In genomic region chr7:25285511-25286238, GRCm38 (mm10) we compare ENCODE assay signal across 24 mouse cellular contexts. TPM values are rescaled to one million over a fixed set of nuclear protein-coding genes. Genes with fewer than 3 reads are reported as not detected.
A peak's percentile ranks its signal among the peaks of the same experiment; 100 is the strongest.
DNase-seq lines count a peak whose midpoint lies in the region; ATAC-seq and TF ChIP-seq lines count a peak whose summit lies in the region.
"Had no signal": no experiment of that assay in that cellular context is flagged by ENCODE, and none has a peak within 500 bp of the region (broad histone marks: within the 10 kb centered on the region; RNA-seq: fewer than 3 reads in every experiment).

No protein-coding gene starts in this region.

- H3K27me3 ChIP-seq in midbrain, embryonic 10.5 days (ENCODE audit: low read depth, poor library complexity, severe bottlenecking), result no peaks in the 10 kb centered on the region
- no peaks in the 10 kb centered on the region for H3K27me3 ChIP-seq in midbrain, postnatal 0 days (ENCODE audit: insufficient read depth, low read length)
- H3K27me3 ChIP-seq in embryonic facial prominence, embryonic 12.5 days, result no peaks in the 10 kb centered on the region
- H3K27me3 ChIP-seq: embryonic facial prominence, embryonic 15.5 days; neural tube, embryonic 13.5 days had no signal

- peaks cover 11% of the 10 kb centered on the region; the same call in 1 of the 2 replicates for H3K9me3 ChIP-seq in midbrain, embryonic 10.5 days (replicated peaks)
- H3K9me3 ChIP-seq in midbrain, postnatal 0 days (ENCODE audit: low read length), result no peaks in the 10 kb centered on the region
- no peaks in the 10 kb centered on the region; the same call in 1 of the 2 replicates for H3K9me3 ChIP-seq in embryonic facial prominence, embryonic 12.5 days
- H3K9me3 ChIP-seq: embryonic facial prominence, embryonic 15.5 days; neural tube, embryonic 13.5 days had no signal

- TF ChIP-seq CTCF in midbrain, postnatal 0 days (IDR thresholded peaks at IDR 0.05), result no peak

- H3K27ac ChIP-seq in midbrain, embryonic 10.5 days (replicated peaks), result no peak overlapping the region; the same call in 1 of the 2 replicates
- H3K27ac ChIP-seq in midbrain, postnatal 0 days (ENCODE audit: low read depth, low read length), result no peak overlapping the region
- no peak overlapping the region for H3K27ac ChIP-seq in embryonic facial prominence, embryonic 12.5 days
- H3K27ac ChIP-seq: embryonic facial prominence, embryonic 15.5 days; left cerebral cortex, adult 2 months had no signal

- intact Hi-C loops in heart, postnatal 25 days (cut with DNase I), result no loop called here

- no peak overlapping the region for H3K4me2 ChIP-seq in midbrain, postnatal 0 days (ENCODE audit: low read depth, low read length, poor library complexity, severe bottlenecking)
- no peak overlapping the region for H3K4me2 ChIP-seq in embryonic facial prominence, embryonic 12.5 days (replicated peaks)
- H3K4me2 ChIP-seq: heart, embryonic 11.5 days had no signal

- peaks cover 65% of the 10 kb centered on the region for H3K36me3 ChIP-seq in midbrain, embryonic 10.5 days
- H3K36me3 ChIP-seq in midbrain, postnatal 0 days (ENCODE audit: insufficient read depth, low read length), result peaks cover 56% of the 10 kb centered on the region
- peaks cover 61% of the 10 kb centered on the region for H3K36me3 ChIP-seq in embryonic facial prominence, embryonic 12.5 days

- ATAC-seq in midbrain, postnatal 0 days (ENCODE audit: low FRiP score), result no peak
- no peak for ATAC-seq in embryonic facial prominence, embryonic 12.5 days (ENCODE audit: insufficient number of reproducible peaks, insufficient read depth, low FRiP score, low TSS enrichment)
- ATAC-seq: activated CD4-positive, CD25-positive, alpha-beta regulatory T cell, adult 4 months had no signal

- no peak overlapping the region for H3K9ac ChIP-seq in midbrain, postnatal 0 days (replicated peaks; ENCODE audit: low read length, poor library complexity, severe bottlenecking)
- 0 out of 2 replicates have a peak overlapping the region, but pooled peaks have one; percentile 33 for H3K9ac ChIP-seq in embryonic facial prominence, embryonic 12.5 days
- H3K9ac ChIP-seq: embryonic facial prominence, embryonic 15.5 days had no signal

- DNase-seq in adrenal gland, postnatal 14 days, result peak; percentile 72
- DNase-seq in adrenal gland, postnatal 25 days, result no peak
- DNase-seq in heart, adult 11 months, result peak; percentile 92
- no peak for DNase-seq in heart, postnatal 25 days (ENCODE audit: low spot score)
- no peak for DNase-seq in midbrain, embryonic 10.5 days (ENCODE audit: low spot score)
- DNase-seq in midbrain, postnatal 0 days (ENCODE audit: low spot score), result no peak
- no peak for DNase-seq in frontal cortex, postnatal 25 days (ENCODE audit: low spot score in 2 of 2)
- DNase-seq: heart, postnatal 10 days; kidney, adult 8-10 months; kidney, postnatal 4 days; layer of hippocampus, adult 9-11 months; liver; thymus, adult 2 months had no signal

- 0 out of 2 replicates have a peak overlapping the region, but pooled peaks have one; percentile 29 for H3K4me3 ChIP-seq in midbrain, embryonic 10.5 days
- H3K4me3 ChIP-seq in midbrain, postnatal 0 days (ENCODE audit: low read depth, low read length), result no peak overlapping the region
- no peak overlapping the region for H3K4me3 ChIP-seq in embryonic facial prominence, embryonic 12.5 days
- H3K4me3 ChIP-seq: embryonic facial prominence, embryonic 15.5 days; left cerebral cortex, adult 2 months had no signal

- whole genome bisulfite sequencing in midbrain, embryonic 10.5 days, result 94% methylated on average over 20 of the region's 20 CpGs
- 87% methylated on average over 20 of the region's 20 CpGs for WGBS in midbrain, postnatal 0 days
- 93% methylated on average over 20 of the region's 20 CpGs for WGBS in embryonic facial prominence, embryonic 12.5 days

- H3K4me1 ChIP-seq in midbrain, embryonic 10.5 days, result peaks cover 39% of the 10 kb centered on the region
- H3K4me1 ChIP-seq in midbrain, postnatal 0 days (ENCODE audit: insufficient read depth, low read length), result peaks cover 26% of the 10 kb centered on the region
- peaks cover 34% of the 10 kb centered on the region for H3K4me1 ChIP-seq in embryonic facial prominence, embryonic 12.5 days

RNA-seq across cellular contexts. Expression of gene Pafah1b3, which starts 12.1 kb away (rescaled TPM):
- 31.5 and 33.7 TPM in 2 replicates for total RNA-seq in adrenal gland, postnatal 14 days (2021)
- 31.9 and 35.8 TPM in 2 replicates for total RNA-seq in adrenal gland, postnatal 25 days (2021)
- total RNA-seq in heart, postnatal 25 days (2021), result 1 to 10 TPM; 2.7 to 4.3 TPM
- 293 and 325 TPM in 2 replicates for polyA plus RNA-seq in midbrain, embryonic 10.5 days (2016; fragmentation: Nextera tagmentation; extraction: Ambion mirVana)
- total RNA-seq in midbrain, postnatal 0 days (2014; rRNA removed), result 595 and 661 TPM in 2 replicates
- 604 and 629 TPM in 2 replicates for polyA plus RNA-seq in midbrain, postnatal 0 days (2015; fragmentation: Nextera tagmentation; extraction: Ambion mirVana)
- 317 and 337 TPM in 2 replicates for polyA plus RNA-seq in embryonic facial prominence, embryonic 12.5 days (2016; fragmentation: Nextera tagmentation; extraction: Ambion mirVana)

RNA-seq across cellular contexts. Expression of gene Prr19, which starts 15.5 kb away (rescaled TPM):
- total RNA-seq in adrenal gland, postnatal 14 days (2021), result not detected in 2 replicates
- total RNA-seq in adrenal gland, postnatal 25 days (2021), result not detected in 2 replicates
- not detected for total RNA-seq in heart, postnatal 25 days (2021)
- polyA plus RNA-seq in midbrain, embryonic 10.5 days (2016; fragmentation: Nextera tagmentation; extraction: Ambion mirVana), result 1.1 and 1.4 TPM in 2 replicates
- total RNA-seq in midbrain, postnatal 0 days (2014; rRNA removed), result 2.0 and 2.5 TPM in 2 replicates
- polyA plus RNA-seq in midbrain, postnatal 0 days (2015; fragmentation: Nextera tagmentation; extraction: Ambion mirVana), result 5.7 and 7.0 TPM in 2 replicates
- polyA plus RNA-seq in embryonic facial prominence, embryonic 12.5 days (2016; fragmentation: Nextera tagmentation; extraction: Ambion mirVana), result 1.0 and 1.9 TPM in 2 replicates
- total RNA-seq: G1E; heart, postnatal 10 days; megakaryocyte, adult 5-6 weeks; monocyte, adult 5-6 weeks had no signal
- polyA plus RNA-seq: activated CD4-positive, CD25-positive, alpha-beta regulatory T cell, adult 4 months; liver, embryonic 16.5 days had no signal

RNA-seq across cellular contexts. Expression of gene Cic, which starts 18.2 kb away (rescaled TPM):
- total RNA-seq in adrenal gland, postnatal 14 days (2021), result 115 and 127 TPM in 2 replicates
- 134 and 146 TPM in 2 replicates for total RNA-seq in adrenal gland, postnatal 25 days (2021)
- 10 to 100 TPM; 61.9 to 65.9 TPM for total RNA-seq in heart, postnatal 25 days (2021)
- polyA plus RNA-seq in midbrain, embryonic 10.5 days (2016; fragmentation: Nextera tagmentation; extraction: Ambion mirVana), result 18.5 and 21.7 TPM in 2 replicates
- 145 and 146 TPM in 2 replicates for total RNA-seq in midbrain, postnatal 0 days (2014; rRNA removed)
- 26.8 and 31.9 TPM in 2 replicates for polyA plus RNA-seq in midbrain, postnatal 0 days (2015; fragmentation: Nextera tagmentation; extraction: Ambion mirVana)
- polyA plus RNA-seq in embryonic facial prominence, embryonic 12.5 days (2016; fragmentation: Nextera tagmentation; extraction: Ambion mirVana), result 45.7 and 47.0 TPM in 2 replicates

RNA-seq across cellular contexts. Expression of gene Tmem145, which starts 20.2 kb away (rescaled TPM):
- total RNA-seq in adrenal gland, postnatal 14 days (2021), result 1.4 and 3.2 TPM in 2 replicates
- total RNA-seq in adrenal gland, postnatal 25 days (2021), result 1.6 and 3.7 TPM in 2 replicates
- not detected for total RNA-seq in heart, postnatal 25 days (2021)
- polyA plus RNA-seq in midbrain, embryonic 10.5 days (2016; fragmentation: Nextera tagmentation; extraction: Ambion mirVana), result 2.1 and 5.1 TPM in 2 replicates
- 105 and 106 TPM in 2 replicates for total RNA-seq in midbrain, postnatal 0 days (2014; rRNA removed)
- polyA plus RNA-seq in midbrain, postnatal 0 days (2015; fragmentation: Nextera tagmentation; extraction: Ambion mirVana), result 131 and 143 TPM in 2 replicates
- polyA plus RNA-seq in embryonic facial prominence, embryonic 12.5 days (2016; fragmentation: Nextera tagmentation; extraction: Ambion mirVana), result 2.7 and 4.0 TPM in 2 replicates
- total RNA-seq: G1E; heart, postnatal 10 days; megakaryocyte, adult 5-6 weeks; monocyte, adult 5-6 weeks had no signal
- polyA plus RNA-seq: activated CD4-positive, CD25-positive, alpha-beta regulatory T cell, adult 4 months; G1E; gonadal fat pad, adult 2 months had no signal

RNA-seq across cellular contexts. Expression of gene Megf8, which starts 31.3 kb away (rescaled TPM):
- total RNA-seq in adrenal gland, postnatal 14 days (2021), result 39.1 and 39.7 TPM in 2 replicates
- total RNA-seq in adrenal gland, postnatal 25 days (2021), result 56.9 and 77.1 TPM in 2 replicates
- total RNA-seq in heart, postnatal 25 days (2021), result 10 to 100 TPM; 25.1 to 26.6 TPM
- 13.9 and 14.9 TPM in 2 replicates for polyA plus RNA-seq in midbrain, embryonic 10.5 days (2016; fragmentation: Nextera tagmentation; extraction: Ambion mirVana)
- total RNA-seq in midbrain, postnatal 0 days (2014; rRNA removed), result 90.0 and 103 TPM in 2 replicates
- polyA plus RNA-seq in midbrain, postnatal 0 days (2015; fragmentation: Nextera tagmentation; extraction: Ambion mirVana), result 15.3 and 15.6 TPM in 2 replicates
- polyA plus RNA-seq in embryonic facial prominence, embryonic 12.5 days (2016; fragmentation: Nextera tagmentation; extraction: Ambion mirVana), result 22.4 and 24.3 TPM in 2 replicates

Comparison
In these comparisons a context has a peak if more than half of its experiments do, and no peak if none do; other contexts are left out.
1. DNase-seq: peak in adrenal gland, postnatal 14 days (single experiment) and heart, adult 11 months (single experiment); none in adrenal gland, postnatal 25 days (single experiment), heart, postnatal 25 days (single experiment), midbrain, embryonic 10.5 days (single experiment), midbrain, postnatal 0 days (single experiment) and frontal cortex, postnatal 25 days (0 of 2).
2. RNA of gene Pafah1b3, which starts 12.1 kb away (total RNA-seq): 595 to 661 TPM in midbrain, postnatal 0 days; 31.9 to 35.8 TPM in adrenal gland, postnatal 25 days, 31.5 to 33.7 TPM in adrenal gland, postnatal 14 days and 2.7 to 4.3 TPM in heart, postnatal 25 days; every median in the first group is over 10 times any median in the second.